Mouse (Mus musculus): Measurements from ENCODE around the gene Txnrd1. TPM values are rescaled to one million over a fixed set of nuclear protein-coding genes. Genes with fewer than 3 reads are reported as not detected.

Gene Txnrd1
- polyA plus RNA-seq, 1 experiment from 2014 or later: 107 TPM

DNA sequence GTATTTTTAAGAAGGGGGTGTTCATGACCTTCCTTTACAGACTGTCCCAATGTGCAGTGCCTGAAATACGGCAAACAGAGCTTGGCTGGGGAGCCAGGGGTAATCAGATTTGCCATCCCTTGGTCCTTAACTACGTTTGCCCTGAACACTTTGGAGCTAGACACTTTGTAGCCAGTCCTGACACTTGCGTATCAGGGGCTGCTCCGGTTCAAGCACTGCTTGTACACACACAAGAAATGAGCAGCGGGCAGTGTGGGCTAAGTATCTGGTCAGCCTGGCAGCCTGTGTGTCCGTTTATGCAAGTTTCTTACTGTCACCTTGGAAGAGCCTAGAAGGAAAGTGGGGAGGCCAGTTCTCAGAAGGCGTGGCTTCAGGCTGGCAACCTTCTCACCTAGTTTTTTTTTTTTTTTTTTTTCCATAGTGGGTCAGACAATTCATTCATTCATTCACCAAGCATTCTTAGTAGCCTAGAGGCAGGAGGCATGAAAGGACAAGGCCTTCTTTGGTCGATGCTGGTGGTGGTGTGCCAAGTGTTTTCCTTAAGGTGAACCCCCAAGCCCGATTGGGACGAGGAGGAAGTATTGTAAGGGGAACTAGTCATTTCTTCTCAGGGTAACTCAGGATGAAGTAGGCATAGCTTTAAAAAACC lies 24.4 kb downstream of the Txnrd1 start:
- no peaks in the 10 kb centered on the region for H3K9me3 ChIP-seq (replicated peaks)
- H3K4me2 ChIP-seq: peak overlapping the region; percentile 83
- H3K4me3 ChIP-seq (replicated peaks): peak overlapping the region; percentile 76
- H3K27ac ChIP-seq: peak overlapping the region; percentile 96
- WGBS: 59% methylated on average over 10 of the region's 10 CpGs
- H3K4me1 ChIP-seq: peaks cover 45% of the 10 kb centered on the region
- H3K9ac ChIP-seq: 0 out of 2 replicates have a peak overlapping the region, but pooled peaks have one; percentile 78
- 0 out of 2 replicates have a peak, but pooled peaks cover 4% of the 10 kb centered on the region for H3K36me3 ChIP-seq
- no peak for ATAC-seq (replicated peaks; ENCODE audit: low FRiP score)
- H3K27me3 ChIP-seq: no peaks in the 10 kb centered on the region

DNA sequence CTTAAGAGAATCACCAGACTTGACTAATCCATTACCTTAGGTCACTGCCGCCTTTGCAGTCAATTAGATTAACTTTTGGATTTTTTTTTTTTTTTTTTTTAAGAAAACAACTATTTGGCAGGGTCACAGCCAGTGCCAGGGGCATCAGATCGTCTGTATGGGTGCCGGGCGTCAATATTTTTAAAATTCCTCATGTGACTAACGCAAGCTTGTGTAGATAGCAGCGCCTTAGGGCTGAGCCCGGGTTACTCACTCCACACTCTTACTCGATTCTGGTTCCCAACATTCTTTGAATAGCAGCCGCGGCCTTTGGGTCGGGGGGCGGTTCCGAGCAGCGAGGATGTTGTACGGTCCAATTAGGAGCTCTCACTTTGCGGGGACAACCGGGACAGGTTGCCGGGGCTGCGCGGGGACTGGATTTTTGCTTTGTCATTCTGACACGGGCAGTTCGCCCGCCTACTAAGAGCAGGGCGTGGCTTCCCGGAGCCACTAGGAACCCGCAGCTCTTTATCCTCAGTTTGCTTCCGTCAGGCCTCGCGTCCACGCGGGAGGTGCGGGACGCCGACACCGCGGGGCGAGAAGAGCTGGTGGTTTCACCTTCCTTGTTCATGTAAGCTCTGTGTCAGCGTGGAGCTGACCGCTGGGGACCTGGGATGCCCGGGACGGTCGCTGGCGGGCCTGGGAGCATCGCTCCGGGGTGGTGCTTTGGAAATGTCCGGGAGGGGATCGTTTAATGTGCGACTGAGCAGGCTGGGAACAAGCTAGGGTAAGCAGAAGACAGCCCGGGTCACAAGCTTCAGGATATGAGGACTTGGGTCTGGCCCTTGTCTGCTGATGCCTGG lies 25.2 kb downstream of the Txnrd1 start:
- H3K4me1 ChIP-seq: peaks cover 51% of the 10 kb centered on the region
- H3K9ac ChIP-seq: peak overlapping the region; percentile 78
- H3K27ac ChIP-seq: peak overlapping the region; percentile 96
- peak overlapping the region; percentile 83 for H3K4me2 ChIP-seq
- no peaks in the 10 kb centered on the region for H3K9me3 ChIP-seq (replicated peaks)
- under 1% methylated on average over 49 of the region's 49 CpGs for WGBS
- H3K27me3 ChIP-seq: no peaks in the 10 kb centered on the region
- H3K4me3 ChIP-seq (replicated peaks): peak overlapping the region; percentile 76
- H3K36me3 ChIP-seq: peaks cover 12% of the 10 kb centered on the region
- peak; percentile 88 for ATAC-seq (replicated peaks; ENCODE audit: low FRiP score)

DNA sequence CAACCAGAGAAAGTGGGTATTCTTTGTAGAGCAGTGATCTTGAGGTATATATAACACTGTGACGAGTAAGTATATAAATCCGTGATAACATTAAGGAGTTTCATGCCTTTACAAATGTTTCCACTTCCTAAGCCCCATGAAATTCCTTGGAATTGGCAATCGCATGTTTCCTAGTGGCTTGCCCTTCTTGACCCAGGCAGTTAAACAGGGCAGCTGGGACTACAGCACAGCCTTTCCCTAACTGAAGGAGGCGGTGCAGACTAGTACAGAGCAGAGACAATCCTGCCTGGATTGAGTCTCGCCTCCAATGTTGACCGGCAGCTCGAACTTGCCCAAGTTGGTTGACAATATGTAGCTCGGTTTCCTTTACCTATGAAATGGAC lies 25.8 kb downstream of the Txnrd1 start:
- peak overlapping the region; percentile 83 for H3K4me2 ChIP-seq

DNA sequence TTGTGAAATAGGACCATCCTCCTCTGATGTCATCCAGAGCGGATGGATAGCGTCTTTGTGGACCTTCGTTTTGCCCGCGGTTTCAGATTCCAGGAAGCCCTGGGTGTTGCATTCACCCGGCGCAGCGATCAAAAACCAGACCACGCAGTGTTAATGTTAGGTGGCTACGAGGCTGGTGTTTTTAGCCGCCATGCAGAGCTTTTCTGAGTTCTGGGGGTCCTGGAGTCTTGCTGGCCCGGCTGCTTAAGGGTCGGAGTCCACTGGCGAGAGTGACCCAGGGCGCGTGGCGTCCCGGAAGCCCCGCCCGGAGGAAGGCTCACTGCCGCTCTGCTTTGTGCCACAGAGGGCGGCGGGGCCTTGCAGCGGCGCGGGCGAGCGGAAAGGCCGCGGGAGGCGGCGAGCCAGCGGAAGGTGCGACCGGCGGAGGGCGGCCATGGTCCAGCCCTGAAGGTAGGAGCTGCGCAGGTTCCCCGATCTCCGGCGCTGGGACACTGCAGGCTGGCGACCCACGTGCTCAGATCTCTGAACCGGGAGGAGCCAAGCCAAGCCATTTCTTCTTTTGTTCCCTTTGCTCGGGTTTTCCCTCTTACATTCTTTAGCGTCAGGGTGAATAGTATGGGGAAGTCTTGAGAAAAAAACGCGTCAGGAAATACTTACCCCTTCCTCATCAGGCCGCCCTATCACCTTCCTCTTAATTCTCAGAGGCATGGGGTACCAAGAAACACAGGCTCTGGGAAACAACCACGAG lies 26.6 kb downstream of the Txnrd1 start:
- Histone ChIP-seq H3K27me3 (no peaks in the 10 kb centered on the region), H3K27ac (peak overlapping the region; percentile 96), H3K4me2 (peak overlapping the region; percentile 83), H3K36me3 (peaks cover 24% of the 10 kb centered on the region), H3K4me1 (peaks cover 47% of the 10 kb centered on the region), H3K9ac (peak overlapping the region; percentile 78), H3K9me3 (replicated peaks) (no peaks in the 10 kb centered on the region), H3K4me3 (replicated peaks) (peak overlapping the region; percentile 76)
- ATAC-seq (replicated peaks; ENCODE audit: low FRiP score): peak; percentile 61
- WGBS: under 1% methylated on average over 50 of the region's 50 CpGs

More for the DNA sequence above, 25.8 kb downstream of the Txnrd1 start:
- WGBS: under 1% methylated on average over 8 of the region's 8 CpGs
- Histone ChIP-seq H3K36me3 (peaks cover 18% of the 10 kb centered on the region), H3K4me1 (peaks cover 47% of the 10 kb centered on the region), H3K27me3 (no peaks in the 10 kb centered on the region), H3K4me3 (replicated peaks) (peak overlapping the region; percentile 76), H3K9ac (peak overlapping the region; percentile 78), H3K27ac (peak overlapping the region; percentile 96), H3K9me3 (replicated peaks) (no peaks in the 10 kb centered on the region)
- peak; percentile 76 for ATAC-seq (replicated peaks; ENCODE audit: low FRiP score)

DNA sequence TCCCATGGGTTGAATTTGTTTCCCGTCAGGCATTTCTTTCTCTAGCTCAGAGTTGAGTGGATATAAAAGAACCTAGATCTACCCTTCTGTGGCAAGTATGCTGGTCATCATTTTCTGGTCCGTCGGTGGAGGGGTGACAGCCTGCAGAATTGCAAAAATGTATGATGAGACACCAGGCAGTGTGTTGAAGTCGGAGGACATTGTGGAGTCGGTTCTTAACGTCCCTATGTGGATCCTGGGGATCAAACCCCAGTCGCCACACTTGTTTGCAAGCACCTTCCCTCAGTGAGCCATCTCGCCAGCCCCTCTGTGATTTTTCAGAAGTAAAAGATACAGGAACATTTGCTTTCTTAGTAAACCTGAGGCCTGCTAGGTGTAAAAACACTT lies 27.2 kb downstream of the Txnrd1 start:
- peaks cover 49% of the 10 kb centered on the region for H3K4me1 ChIP-seq
- peak overlapping the region; percentile 76 for H3K4me3 ChIP-seq (replicated peaks)
- H3K27me3 ChIP-seq: no peaks in the 10 kb centered on the region
- 6% methylated on average over 8 of the region's 8 CpGs for WGBS
- peaks cover 24% of the 10 kb centered on the region for H3K36me3 ChIP-seq
- no peak for ATAC-seq (replicated peaks; ENCODE audit: low FRiP score)
- H3K9me3 ChIP-seq (replicated peaks): no peaks in the 10 kb centered on the region
- H3K9ac ChIP-seq: peak overlapping the region; percentile 78
- peak overlapping the region; percentile 83 for H3K4me2 ChIP-seq
- peak overlapping the region; percentile 96 for H3K27ac ChIP-seq

DNA sequence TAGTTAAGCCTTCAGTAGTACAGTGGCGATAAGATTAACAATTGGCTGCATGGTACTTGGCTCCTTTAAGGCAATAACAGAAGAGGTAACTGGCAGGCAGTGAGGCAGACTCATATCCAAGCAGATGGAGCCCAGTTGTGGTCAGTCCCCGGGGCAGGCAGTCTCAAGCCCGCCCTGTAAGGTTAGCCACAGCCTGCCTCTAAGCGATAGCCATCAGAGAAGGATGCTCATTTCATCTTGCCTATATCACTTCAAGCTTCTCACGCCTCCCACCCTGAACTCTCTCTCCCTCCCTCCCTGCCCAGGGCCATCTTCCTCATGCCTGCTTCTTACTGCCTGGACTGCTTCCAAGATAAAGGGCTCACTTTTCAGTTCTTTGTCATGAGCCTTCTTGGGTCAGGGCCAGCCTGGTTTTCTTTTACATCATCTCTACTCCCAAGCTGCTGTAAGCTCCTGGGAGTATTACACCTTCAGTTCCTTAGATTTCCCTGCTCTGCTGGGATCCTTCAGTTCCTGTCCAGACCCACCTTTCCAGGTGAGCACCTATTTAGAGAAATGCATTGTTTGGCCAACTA lies 29.4 kb downstream of the Txnrd1 start:
- H3K27ac ChIP-seq: no peak overlapping the region
- H3K9me3 ChIP-seq (replicated peaks): no peaks in the 10 kb centered on the region
- no peak overlapping the region for H3K9ac ChIP-seq
- 60% methylated on average over 5 of the region's 5 CpGs for WGBS
- H3K36me3 ChIP-seq: peaks cover 34% of the 10 kb centered on the region
- H3K4me2 ChIP-seq: no peak overlapping the region
- H3K4me1 ChIP-seq: peaks cover 54% of the 10 kb centered on the region
- H3K4me3 ChIP-seq (replicated peaks): no peak overlapping the region
- no peaks in the 10 kb centered on the region for H3K27me3 ChIP-seq
- no peak for ATAC-seq (replicated peaks; ENCODE audit: low FRiP score)

DNA sequence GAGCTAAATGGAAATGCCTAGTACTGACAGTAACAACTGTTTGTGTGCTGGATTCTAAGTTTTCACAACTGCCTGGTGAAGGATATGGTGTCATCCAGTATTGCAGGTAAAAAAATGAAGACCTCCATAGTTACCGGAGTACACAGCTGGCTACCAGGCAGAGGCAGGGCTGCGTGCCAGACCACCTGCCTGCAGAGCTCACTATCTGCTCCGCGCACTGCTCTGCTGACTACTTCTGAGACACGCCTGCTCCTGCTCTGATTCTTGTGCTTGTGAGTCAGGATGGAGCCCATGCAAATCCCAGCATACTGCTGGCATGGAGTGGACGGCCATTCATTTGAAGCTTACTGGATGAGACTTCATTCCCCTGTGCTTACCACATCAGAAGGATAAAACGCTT lies 30.1 kb downstream of the Txnrd1 start:
- Histone ChIP-seq H3K4me1 (peaks cover 48% of the 10 kb centered on the region), H3K27me3 (no peaks in the 10 kb centered on the region), H3K4me3 (replicated peaks) (no peak overlapping the region), H3K4me2 (no peak overlapping the region), H3K36me3 (peaks cover 38% of the 10 kb centered on the region), H3K27ac (no peak overlapping the region), H3K9ac (no peak overlapping the region), H3K9me3 (replicated peaks) (no peaks in the 10 kb centered on the region)
- no peak for ATAC-seq (replicated peaks; ENCODE audit: low FRiP score)
- WGBS: 91% methylated on average over 7 of the region's 7 CpGs

DNA sequence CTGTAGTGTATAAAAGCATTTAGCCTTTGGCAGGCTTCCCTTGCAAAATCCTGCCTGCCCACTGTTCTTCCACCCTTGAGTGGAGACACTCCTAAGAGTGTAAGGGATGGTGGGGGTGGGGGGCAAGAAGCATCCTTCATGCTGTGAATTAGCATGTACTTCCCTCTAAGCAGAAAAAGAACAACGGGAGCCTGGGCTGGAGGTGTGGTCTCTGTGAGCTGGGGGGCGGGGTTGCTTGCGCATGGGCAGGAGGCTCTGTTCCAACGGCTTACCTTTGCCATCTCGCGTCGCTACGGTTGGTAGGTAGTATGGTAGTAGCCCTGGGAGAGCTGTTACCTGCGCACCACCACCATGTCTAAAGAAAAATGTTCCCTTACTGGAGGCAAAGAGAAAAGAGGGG lies 32.6 kb downstream of the Txnrd1 start, which contains the start of gene Eid3:
Eid3 (plus strand) TSS at position 271 of the 400 bp plus-strand sequence.
- no peak within 1 kb of the TSS for H3K4me3 ChIP-seq (replicated peaks)
- 0 out of 2 replicates have a peak within 1 kb of the TSS, but pooled peaks have one; percentile 5 for H3K27ac ChIP-seq
- WGBS: 70% methylated on average over 9 of the region's 9 CpGs
- H3K9ac ChIP-seq: no peak within 1 kb of the TSS
- H3K4me1 ChIP-seq: peaks cover 40% of the 10 kb centered on the region
- H3K36me3 ChIP-seq: peaks cover 57% of the 10 kb centered on the region
- no peaks in the 10 kb centered on the region for H3K27me3 ChIP-seq
- ATAC-seq (replicated peaks; ENCODE audit: low FRiP score): peak; percentile 67; the same call in 1 of the 2 replicates
- no peak within 1 kb of the TSS for H3K4me2 ChIP-seq
- no peaks in the 10 kb centered on the region for H3K9me3 ChIP-seq (replicated peaks)

DNA sequence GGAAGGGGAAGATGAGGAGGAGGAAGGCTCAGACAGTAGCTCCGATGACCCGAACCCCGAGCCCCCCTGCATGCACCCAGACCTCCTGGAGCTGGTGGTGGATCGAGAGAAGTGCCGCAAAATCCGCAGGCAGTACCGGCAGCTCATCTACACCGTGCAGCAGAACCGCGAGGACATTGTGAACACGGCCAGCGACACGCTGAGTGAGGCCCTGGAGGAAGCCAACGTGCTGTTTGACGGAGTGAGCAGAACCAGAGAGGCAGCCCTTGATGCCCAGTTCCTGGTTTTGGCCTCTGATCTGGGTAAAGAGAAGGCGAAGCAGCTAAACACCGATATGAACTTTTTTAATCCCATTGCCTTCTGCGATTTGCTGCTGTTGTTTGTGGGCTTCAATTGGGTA lies 33.1 kb downstream of the Txnrd1 start:
- 0 out of 2 replicates have a peak, but pooled peaks have one; percentile 13 for ATAC-seq (replicated peaks; ENCODE audit: low FRiP score)
- no peaks in the 10 kb centered on the region for H3K27me3 ChIP-seq
- H3K9me3 ChIP-seq (replicated peaks): no peaks in the 10 kb centered on the region
- 85% methylated on average over 18 of the region's 18 CpGs for WGBS
- peaks cover 57% of the 10 kb centered on the region for H3K36me3 ChIP-seq
- no peak overlapping the region for H3K9ac ChIP-seq
- H3K27ac ChIP-seq: no peak overlapping the region
- H3K4me3 ChIP-seq (replicated peaks): no peak overlapping the region
- peaks cover 35% of the 10 kb centered on the region for H3K4me1 ChIP-seq
- no peak overlapping the region for H3K4me2 ChIP-seq

DNA sequence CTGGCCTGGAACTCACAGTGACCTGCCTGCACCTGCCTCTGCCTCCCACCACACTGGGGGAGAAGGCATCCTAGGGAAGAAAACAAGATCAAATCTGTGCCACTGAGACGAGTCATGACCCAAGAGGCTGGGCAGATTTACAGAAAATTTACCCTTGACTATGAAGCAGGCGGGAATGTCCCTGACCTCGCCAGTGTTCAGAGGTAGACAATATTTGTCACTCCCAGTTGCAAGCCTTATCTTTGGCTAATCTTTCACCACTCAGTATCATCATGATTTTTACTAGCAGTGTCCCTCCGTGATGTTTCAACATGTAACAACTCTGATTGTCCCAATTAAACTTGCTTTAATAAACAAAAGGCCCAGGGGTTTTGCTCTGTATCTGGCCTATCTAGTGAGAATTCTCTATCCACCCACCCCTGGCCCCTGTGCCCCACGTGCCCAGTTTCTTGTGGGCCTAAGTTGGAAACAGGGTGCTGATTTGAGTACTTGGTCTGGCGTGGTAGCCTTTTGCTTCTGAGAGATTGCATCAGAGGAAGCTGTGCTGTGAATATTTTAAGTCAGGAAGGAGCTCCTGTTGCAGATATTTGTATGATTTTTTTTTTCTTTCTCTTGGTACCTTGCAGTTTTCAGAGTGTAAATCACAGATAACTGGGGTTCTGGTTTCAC lies 34.8 kb downstream of the Txnrd1 start:
- Histone ChIP-seq H3K4me2 (no peak overlapping the region), H3K27ac (no peak overlapping the region), H3K4me3 (replicated peaks) (no peak overlapping the region), H3K9ac (no peak overlapping the region), H3K9me3 (replicated peaks) (no peaks in the 10 kb centered on the region), H3K36me3 (peaks cover 49% of the 10 kb centered on the region), H3K4me1 (peaks cover 23% of the 10 kb centered on the region), H3K27me3 (no peaks in the 10 kb centered on the region)
- no peak for ATAC-seq (replicated peaks; ENCODE audit: low FRiP score)
- 82% methylated on average over 6 of the region's 6 CpGs for WGBS

DNA sequence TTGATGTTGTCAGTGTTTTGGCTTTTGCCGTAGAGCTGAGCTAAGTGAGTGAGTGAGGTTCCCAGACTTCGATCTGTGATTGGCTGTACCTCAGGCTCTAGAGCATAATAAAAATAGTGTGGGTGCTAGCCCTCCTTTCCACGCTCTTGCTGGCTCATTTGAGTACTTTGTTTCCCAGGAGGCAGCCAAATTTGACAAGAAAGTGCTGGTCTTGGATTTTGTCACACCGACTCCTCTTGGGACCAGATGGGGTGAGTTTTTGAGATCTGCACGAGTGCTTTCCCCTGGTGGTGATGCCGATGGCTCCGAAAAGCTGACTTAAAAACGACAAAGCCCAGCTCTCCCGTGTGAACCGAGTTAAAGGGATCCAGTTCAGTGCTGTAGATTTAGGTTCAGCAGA lies 41.7 kb downstream of the Txnrd1 start:
- no peak for ATAC-seq (replicated peaks; ENCODE audit: low FRiP score)
- H3K9ac ChIP-seq: no peak overlapping the region
- no peak overlapping the region for H3K4me2 ChIP-seq
- no peaks in the 10 kb centered on the region for H3K9me3 ChIP-seq (replicated peaks)
- no peak overlapping the region for H3K4me3 ChIP-seq (replicated peaks)
- H3K27me3 ChIP-seq: no peaks in the 10 kb centered on the region
- 87% methylated on average over 10 of the region's 10 CpGs for WGBS
- no peak overlapping the region for H3K27ac ChIP-seq
- H3K4me1 ChIP-seq: peaks cover 5% of the 10 kb centered on the region; the same call in 1 of the 2 replicates
- H3K36me3 ChIP-seq: peaks cover 76% of the 10 kb centered on the region
